ENCODE assay signal across 11 mouse cellular contexts in genomic region chr15:27358441-27358840, GRCm38 (mm10).
A peak's percentile ranks its signal among the peaks of the same experiment; 100 is the strongest.
DNase-seq lines count a peak whose midpoint lies in the region.
"Had no signal": no experiment of that assay in that cellular context is flagged by ENCODE, and none has a peak within 500 bp of the region (broad histone marks: within the 10 kb centered on the region; RNA-seq: fewer than 3 reads in every experiment).

No protein-coding gene starts in this region.

- DNase-seq in left cerebral cortex, adult 18-20 months (ENCODE audit: low spot score in 2 of 2) = peak; percentile 25 to 45
- no peak for DNase-seq in left cerebral cortex, adult 8-10 months (ENCODE audit: low spot score in 2 of 2)
- peak; percentile 67 to 68 for DNase-seq in cerebellum, adult 18-20 months
- DNase-seq in layer of hippocampus, adult 18-20 months (ENCODE audit: low spot score in 2 of 2) = peak; percentile 8 to 62
- peak; percentile 37 to 39 for DNase-seq in right cerebral cortex, adult 2 months (ENCODE audit: low spot score in 2 of 2)
- no peak for DNase-seq in kidney, postnatal 25 days
- DNase-seq in neural tube, embryonic 10.5 days (ENCODE audit: extremely low spot score, low spot score) = no peak
- no peak for DNase-seq in urinary bladder, postnatal 14 days (ENCODE audit: low spot score)
- DNase-seq: gastrocnemius, postnatal 14 days; retina, postnatal 1 day; thymus, postnatal 4 days had no signal

Comparison
In these comparisons a context has a peak if more than half of its experiments do, and no peak if none do; other contexts are left out.
1. DNase-seq: peak in left cerebral cortex, adult 18-20 months (2 of 2), cerebellum, adult 18-20 months (2 of 2), layer of hippocampus, adult 18-20 months (2 of 2) and right cerebral cortex, adult 2 months (2 of 2); none in left cerebral cortex, adult 8-10 months (0 of 2), kidney, postnatal 25 days (0 of 2), neural tube, embryonic 10.5 days (single experiment) and urinary bladder, postnatal 14 days (single experiment).